Mouse (Mus musculus): ENCODE measurements around the gene Cln3. TPM values are rescaled to one million over a fixed set of nuclear protein-coding genes. Genes with fewer than 3 reads are reported as not detected.

Gene Cln3
- polyA plus RNA-seq, 1 experiment from 2014 or later, result 19.4 TPM

GRCm38 (mm10) chr7:126523316-126523715 is 62.3 kb downstream of the Cln3 start:
- no peak for ATAC-seq (ENCODE audit: extremely low read depth, insufficient number of reproducible peaks, low FRiP score, low TSS enrichment)
- Histone ChIP-seq H3K36me3 (no peaks in the 10 kb centered on the region), H3K27me3 (replicated peaks) (0 out of 2 replicates have a peak, but pooled peaks cover 4% of the 10 kb centered on the region), H3K4me2 (no peak overlapping the region), H3K9me3 (no peaks in the 10 kb centered on the region), H3K4me1 (no peaks in the 10 kb centered on the region), H3K27ac (replicated peaks) (no peak overlapping the region), H3K9ac (no peak overlapping the region), H3K4me3 (no peak overlapping the region)
- 71% methylated on average over 3 of the region's 3 CpGs for WGBS

Small RNA genes lying within 50 kb of the gene (microRNA-seq; reads per million reads assigned to microRNA genes)
- 0.82 reads per million for gene Mir7059

Other genes with a start within 250 kb of the Cln3 start
- 3.0 and 3.1 TPM in 2 replicates for gene Lat, start 216.2 kb downstream of the Cln3 start, polyA plus RNA-seq (2015; fragmentation: Nextera tagmentation; extraction: Ambion mirVana)
- 43.7 and 44.9 TPM in 2 replicates for gene Spns1, start 208.4 kb downstream of the Cln3 start, polyA plus RNA-seq (2015; fragmentation: Nextera tagmentation; extraction: Ambion mirVana)
- gene Nfatc2ip, start 189.1 kb downstream of the Cln3 start, polyA plus RNA-seq (2015; fragmentation: Nextera tagmentation; extraction: Ambion mirVana), result 1.0 and 1.7 TPM in 2 replicates
- not detected in 2 replicates for gene Cd19, start 170.9 kb downstream of the Cln3 start, polyA plus RNA-seq (2015; fragmentation: Nextera tagmentation; extraction: Ambion mirVana)
- gene Rabep2, start 157.1 kb downstream of the Cln3 start, polyA plus RNA-seq (2015; fragmentation: Nextera tagmentation; extraction: Ambion mirVana), result 19.1 and 19.4 TPM in 2 replicates
- 1.3 and 2.2 TPM in 2 replicates for gene Atp2a1, start 122.7 kb downstream of the Cln3 start, polyA plus RNA-seq (2015; fragmentation: Nextera tagmentation; extraction: Ambion mirVana)
- gene Sh2b1, start 110.4 kb downstream of the Cln3 start, polyA plus RNA-seq (2015; fragmentation: Nextera tagmentation; extraction: Ambion mirVana), result 40.7 and 41.2 TPM in 2 replicates
- gene Tufm, start 98.5 kb downstream of the Cln3 start, polyA plus RNA-seq (2015; fragmentation: Nextera tagmentation; extraction: Ambion mirVana), result 160 and 181 TPM in 2 replicates
- gene Atxn2l, start 82.4 kb downstream of the Cln3 start, polyA plus RNA-seq (2015; fragmentation: Nextera tagmentation; extraction: Ambion mirVana), result 32.8 and 36.1 TPM in 2 replicates
- gene Eif3c, start 19.4 kb downstream of the Cln3 start, polyA plus RNA-seq (2015; fragmentation: Nextera tagmentation; extraction: Ambion mirVana), result 129 and 135 TPM in 2 replicates
- 0.15 and 0.33 TPM in 2 replicates for gene Apobr, start 875 bp downstream of the Cln3 start, polyA plus RNA-seq (2015; fragmentation: Nextera tagmentation; extraction: Ambion mirVana)
- gene Il27, start 9.1 kb upstream of the Cln3 start, polyA plus RNA-seq (2015; fragmentation: Nextera tagmentation; extraction: Ambion mirVana), result not detected in 2 replicates
- 6.2 and 9.3 TPM in 2 replicates for gene Nupr1, start 45.0 kb upstream of the Cln3 start, polyA plus RNA-seq (2015; fragmentation: Nextera tagmentation; extraction: Ambion mirVana)
- 27.7 and 28.8 TPM in 2 replicates for gene Sgf29, start 63.5 kb upstream of the Cln3 start, polyA plus RNA-seq (2015; fragmentation: Nextera tagmentation; extraction: Ambion mirVana)
- gene Sult1a1, start 90.6 kb upstream of the Cln3 start, polyA plus RNA-seq (2015; fragmentation: Nextera tagmentation; extraction: Ambion mirVana), result 5.8 and 6.2 TPM in 2 replicates
- gene Bola2, start 109.6 kb upstream of the Cln3 start, polyA plus RNA-seq (2015; fragmentation: Nextera tagmentation; extraction: Ambion mirVana), result 109 and 124 TPM in 2 replicates
- gene Slx1b, start 110.0 kb upstream of the Cln3 start, polyA plus RNA-seq (2015; fragmentation: Nextera tagmentation; extraction: Ambion mirVana), result 6.9 and 7.1 TPM in 2 replicates
- 11.8 and 16.6 TPM in 2 replicates for gene Coro1a, start 122.0 kb upstream of the Cln3 start, polyA plus RNA-seq (2015; fragmentation: Nextera tagmentation; extraction: Ambion mirVana)
- gene Mapk3, start 173.8 kb upstream of the Cln3 start, polyA plus RNA-seq (2015; fragmentation: Nextera tagmentation; extraction: Ambion mirVana), result 57.5 and 65.5 TPM in 2 replicates
- gene Gdpd3, start 180.5 kb upstream of the Cln3 start, polyA plus RNA-seq (2015; fragmentation: Nextera tagmentation; extraction: Ambion mirVana), result 1.2 and 1.4 TPM in 2 replicates
- gene Ypel3, start 191.1 kb upstream of the Cln3 start, polyA plus RNA-seq (2015; fragmentation: Nextera tagmentation; extraction: Ambion mirVana), result 79.1 and 86.2 TPM in 2 replicates
- 0.32 and 0.33 TPM in 2 replicates for gene Tbx6, start 195.7 kb upstream of the Cln3 start, polyA plus RNA-seq (2015; fragmentation: Nextera tagmentation; extraction: Ambion mirVana)
- 151 and 166 TPM in 2 replicates for gene Ppp4c, start 206.7 kb upstream of the Cln3 start, polyA plus RNA-seq (2015; fragmentation: Nextera tagmentation; extraction: Ambion mirVana)
- gene Fam57b, start 211.9 kb upstream of the Cln3 start, polyA plus RNA-seq (2015; fragmentation: Nextera tagmentation; extraction: Ambion mirVana), result 0.29 and 0.32 TPM in 2 replicates
- not detected in 2 replicates for gene 4930451I11Rik, start 245.8 kb upstream of the Cln3 start, polyA plus RNA-seq (2015; fragmentation: Nextera tagmentation; extraction: Ambion mirVana)